ENCODE assay signal across 7 mouse cellular contexts in the genomic region with DNA sequence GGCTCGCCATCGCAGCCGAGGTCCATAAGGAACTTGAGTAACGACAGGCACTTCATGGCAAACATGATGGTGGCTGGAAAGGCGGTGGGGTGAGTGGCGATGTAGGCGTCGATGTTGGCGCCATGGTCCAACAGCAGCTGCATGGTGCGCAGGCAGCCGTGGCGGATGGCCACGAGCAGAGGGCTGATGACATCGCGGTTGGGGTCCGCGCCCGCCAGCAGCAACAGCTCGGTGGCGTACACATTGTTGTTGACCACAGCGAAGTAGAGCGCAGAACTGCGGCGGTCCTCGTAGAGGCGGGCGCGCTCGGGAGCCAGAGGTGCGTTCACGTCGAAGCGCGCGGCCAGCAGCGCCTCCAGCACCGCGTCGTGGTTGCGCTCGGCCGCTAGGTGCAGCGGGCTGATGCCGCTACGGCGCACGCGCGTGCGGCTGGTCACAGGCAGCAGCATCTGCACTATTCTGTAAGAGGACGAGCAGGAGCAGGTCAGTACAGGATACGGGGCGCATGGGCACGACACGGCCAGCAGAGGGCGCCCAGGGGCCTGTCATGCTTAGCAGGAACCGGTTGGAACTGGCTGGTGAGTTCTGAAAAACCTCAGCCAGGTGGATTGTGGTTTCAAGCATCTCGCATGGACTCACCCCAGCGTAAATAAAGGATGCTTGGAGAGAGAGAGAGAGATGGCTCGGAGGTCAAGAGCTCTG. TPM values are rescaled to one million over a fixed set of nuclear protein-coding genes. Genes with fewer than 3 reads are reported as not detected.
A peak's percentile ranks its signal among the peaks of the same experiment; 100 is the strongest.
DNase-seq lines count a peak whose midpoint lies in the region; ATAC-seq lines count a peak whose summit lies in the region.

No protein-coding gene starts in this region.

- H3K9ac ChIP-seq in embryonic facial prominence, embryonic 11.5 days (replicated peaks; ENCODE audit: low read length) = peak overlapping the region; percentile 48
- H3K9ac ChIP-seq in midbrain, embryonic 13.5 days (replicated peaks) = 0 out of 2 replicates have a peak overlapping the region, but pooled peaks have one; percentile 37

- DNase-seq in adrenal gland, postnatal 14 days = peak; percentile 95
- peak; percentile 95 for DNase-seq in embryonic facial prominence, embryonic 11.5 days (ENCODE audit: low spot score)
- DNase-seq in heart, adult 18-20 months = peak; percentile 86 to 89
- DNase-seq in kidney, adult 18-20 months = peak; percentile 87
- DNase-seq in limb, embryonic 10.5 days (ENCODE audit: low spot score) = peak; percentile 98
- peak; percentile 75 for DNase-seq in spleen, adult 12 weeks (ENCODE audit: low spot score)

- H3K4me1 ChIP-seq in embryonic facial prominence, embryonic 11.5 days (ENCODE audit: control insufficient read depth, insufficient read depth, low read length) = no peaks in the 10 kb centered on the region
- peaks cover 24% of the 10 kb centered on the region for H3K4me1 ChIP-seq in limb, embryonic 10.5 days
- peaks cover 16% of the 10 kb centered on the region for H3K4me1 ChIP-seq in midbrain, embryonic 13.5 days (replicated peaks)

- peaks cover 8% of the 10 kb centered on the region; the same call in 1 of the 2 replicates for H3K27me3 ChIP-seq in embryonic facial prominence, embryonic 11.5 days (ENCODE audit: control insufficient read depth, insufficient read depth, low read length)
- H3K27me3 ChIP-seq in limb, embryonic 10.5 days (ENCODE audit: low read depth, poor library complexity, severe bottlenecking) = peaks cover 29% of the 10 kb centered on the region
- peaks cover 32% of the 10 kb centered on the region for H3K27me3 ChIP-seq in midbrain, embryonic 13.5 days

- H3K36me3 ChIP-seq in embryonic facial prominence, embryonic 11.5 days (replicated peaks; ENCODE audit: control insufficient read depth, insufficient read depth, low read depth, low read length) = no peaks in the 10 kb centered on the region
- H3K36me3 ChIP-seq in limb, embryonic 10.5 days = no peaks in the 10 kb centered on the region
- no peaks in the 10 kb centered on the region for H3K36me3 ChIP-seq in midbrain, embryonic 13.5 days

- peak overlapping the region; percentile 63 for H3K4me2 ChIP-seq in embryonic facial prominence, embryonic 11.5 days (ENCODE audit: low read depth, low read length)
- H3K4me2 ChIP-seq in midbrain, embryonic 13.5 days (replicated peaks) = peak overlapping the region; percentile 56

- 9% methylated on average over 60 of the region's 60 CpGs for WGBS in embryonic facial prominence, embryonic 11.5 days
- WGBS in limb, embryonic 10.5 days = 9% methylated on average over 60 of the region's 60 CpGs
- WGBS in midbrain, embryonic 13.5 days = 8% methylated on average over 60 of the region's 60 CpGs

- peak; percentile 95 for ATAC-seq in embryonic facial prominence, embryonic 11.5 days (replicated peaks; ENCODE audit: insufficient number of reproducible peaks, low FRiP score, low TSS enrichment, low read depth)
- ATAC-seq in midbrain, embryonic 13.5 days = peak; percentile 98

- H3K27ac ChIP-seq in embryonic facial prominence, embryonic 11.5 days (replicated peaks; ENCODE audit: low read depth, low read length) = no peak overlapping the region
- H3K27ac ChIP-seq in limb, embryonic 10.5 days = peak overlapping the region; percentile 81
- no peak overlapping the region for H3K27ac ChIP-seq in midbrain, embryonic 13.5 days

- no peaks in the 10 kb centered on the region for H3K9me3 ChIP-seq in embryonic facial prominence, embryonic 11.5 days (replicated peaks; ENCODE audit: control insufficient read depth, low read length)
- H3K9me3 ChIP-seq in limb, embryonic 10.5 days (replicated peaks) = no peaks in the 10 kb centered on the region
- H3K9me3 ChIP-seq in midbrain, embryonic 13.5 days = no peaks in the 10 kb centered on the region

- H3K4me3 ChIP-seq in embryonic facial prominence, embryonic 11.5 days (ENCODE audit: low read depth, low read length) = peak overlapping the region; percentile 30
- H3K4me3 ChIP-seq in limb, embryonic 10.5 days = peak overlapping the region; percentile 49
- peak overlapping the region; percentile 42 for H3K4me3 ChIP-seq in midbrain, embryonic 13.5 days (replicated peaks)

RNA-seq across cellular contexts. Expression of gene Fam181a, which starts 14.5 kb away (rescaled TPM):
- total RNA-seq in adrenal gland, postnatal 14 days (2021) = not detected in 2 replicates
- polyA plus RNA-seq in embryonic facial prominence, embryonic 11.5 days (2014; fragmentation: Nextera tagmentation; extraction: Ambion mirVana) = 4.5 and 5.1 TPM in 2 replicates
- total RNA-seq in heart, adult 18-20 months (2021) = not detected
- polyA plus RNA-seq in limb, embryonic 10.5 days (2016; fragmentation: Nextera tagmentation; extraction: Ambion mirVana) = not detected in 2 replicates
- 19.4 and 21.1 TPM in 2 replicates for polyA plus RNA-seq in midbrain, embryonic 13.5 days (2015; fragmentation: Nextera tagmentation; extraction: Ambion mirVana)

RNA-seq across cellular contexts. Expression of gene Asb2, which starts 30.5 kb away (rescaled TPM):
- 1.1 and 2.2 TPM in 2 replicates for total RNA-seq in adrenal gland, postnatal 14 days (2021)
- polyA plus RNA-seq in embryonic facial prominence, embryonic 11.5 days (2014; fragmentation: Nextera tagmentation; extraction: Ambion mirVana) = 0.92 and 1.2 TPM in 2 replicates
- 100 to 1,000 TPM; 561 to 602 TPM for total RNA-seq in heart, adult 18-20 months (2021)
- polyA plus RNA-seq in limb, embryonic 10.5 days (2016; fragmentation: Nextera tagmentation; extraction: Ambion mirVana) = 0.29 and 0.61 TPM in 2 replicates
- 0.57 and 0.82 TPM in 2 replicates for polyA plus RNA-seq in midbrain, embryonic 13.5 days (2015; fragmentation: Nextera tagmentation; extraction: Ambion mirVana)
